Mouse (Mus musculus): Measurements from ENCODE around the gene Prss56. TPM values are rescaled to one million over a fixed set of nuclear protein-coding genes. Genes with fewer than 3 reads are reported as not detected.

The Prss56 gene
- not detected in 2 replicates for polyA plus RNA-seq (2014; fragmentation: Nextera tagmentation; extraction: Ambion mirVana)

GRCm38 (mm10) chr1:87183013-87183412, at the start of gene Prss56:
Gene Prss56, plus strand, starts transcription at chr1:87183313.
- H3K27ac ChIP-seq (ENCODE audit: low read depth, low read length), result no peak within 1 kb of the TSS
- H3K9ac ChIP-seq (ENCODE audit: low read length), result no peak within 1 kb of the TSS
- H3K27me3 ChIP-seq (ENCODE audit: control insufficient read depth, insufficient read depth, low read length), result peaks cover 31% of the 10 kb centered on the region
- DNase-seq (ENCODE audit: low spot score, missing footprints) (no peak), ATAC-seq (ENCODE audit: low FRiP score) (no peak)
- 64% methylated on average over 9 of the region's 9 CpGs for WGBS
- H3K36me3 ChIP-seq (ENCODE audit: control insufficient read depth, insufficient read depth, low read length), result no peaks in the 10 kb centered on the region
- no peak within 1 kb of the TSS for H3K4me2 ChIP-seq
- H3K4me1 ChIP-seq (ENCODE audit: control insufficient read depth, insufficient read depth, low read length), result peaks cover 7% of the 10 kb centered on the region; the same call in 1 of the 2 replicates
- H3K4me3 ChIP-seq (ENCODE audit: low read depth, low read length), result no peak within 1 kb of the TSS
- no peaks in the 10 kb centered on the region for H3K9me3 ChIP-seq (ENCODE audit: control insufficient read depth, low read length)

- no peak for DNase-seq (ENCODE audit: low spot score, missing footprints)
- no peak overlapping the region for H3K27ac ChIP-seq (ENCODE audit: low read depth, low read length)
- H3K27me3 ChIP-seq (ENCODE audit: control insufficient read depth, insufficient read depth, low read length), result no peaks in the 10 kb centered on the region
- H3K4me3 ChIP-seq (ENCODE audit: low read depth, low read length), result no peak overlapping the region
- WGBS, result 95% methylated on average over 4 of the region's 4 CpGs
- H3K9ac ChIP-seq (ENCODE audit: low read length), result no peak overlapping the region
- no peaks in the 10 kb centered on the region for H3K9me3 ChIP-seq (ENCODE audit: control insufficient read depth, low read length)
- no peaks in the 10 kb centered on the region for H3K36me3 ChIP-seq (ENCODE audit: control insufficient read depth, insufficient read depth, low read length)
- H3K4me1 ChIP-seq (ENCODE audit: control insufficient read depth, insufficient read depth, low read length), result no peaks in the 10 kb centered on the region
- ATAC-seq (ENCODE audit: low FRiP score), result no peak
- no peak overlapping the region for H3K4me2 ChIP-seq
These were observed 41.6 kb upstream of the Prss56 start for GRCm38 (mm10) chr1:87141550-87141949.

GRCm38 (mm10) chr1:87142456-87142855, 40.7 kb upstream of the Prss56 start:
- DNase-seq (ENCODE audit: low spot score, missing footprints), result no peak
- Histone ChIP-seq H3K36me3 (ENCODE audit: control insufficient read depth, insufficient read depth, low read length) (no peaks in the 10 kb centered on the region), H3K9me3 (ENCODE audit: control insufficient read depth, low read length) (no peaks in the 10 kb centered on the region), H3K9ac (ENCODE audit: low read length) (no peak overlapping the region), H3K4me3 (ENCODE audit: low read depth, low read length) (no peak overlapping the region), H3K27me3 (ENCODE audit: control insufficient read depth, insufficient read depth, low read length) (no peaks in the 10 kb centered on the region), H3K4me2 (no peak overlapping the region), H3K27ac (ENCODE audit: low read depth, low read length) (no peak overlapping the region), H3K4me1 (ENCODE audit: control insufficient read depth, insufficient read depth, low read length) (no peaks in the 10 kb centered on the region)
- ATAC-seq (ENCODE audit: low FRiP score), result peak; percentile 54; the same call in 1 of the 2 replicates
- 73% methylated on average over 9 of the region's 9 CpGs for WGBS

GRCm38 (mm10) chr1:87143141-87143540, 40.0 kb upstream of the Prss56 start:
- no peaks in the 10 kb centered on the region for H3K27me3 ChIP-seq (ENCODE audit: control insufficient read depth, insufficient read depth, low read length)
- no peak overlapping the region for H3K4me2 ChIP-seq
- H3K36me3 ChIP-seq (ENCODE audit: control insufficient read depth, insufficient read depth, low read length), result no peaks in the 10 kb centered on the region
- H3K4me3 ChIP-seq (ENCODE audit: low read depth, low read length), result no peak overlapping the region
- 72% methylated on average over 10 of the region's 10 CpGs for WGBS
- H3K27ac ChIP-seq (ENCODE audit: low read depth, low read length), result no peak overlapping the region
- no peak overlapping the region for H3K9ac ChIP-seq (ENCODE audit: low read length)
- H3K9me3 ChIP-seq (ENCODE audit: control insufficient read depth, low read length), result no peaks in the 10 kb centered on the region
- no peaks in the 10 kb centered on the region for H3K4me1 ChIP-seq (ENCODE audit: control insufficient read depth, insufficient read depth, low read length)
- DNase-seq (ENCODE audit: low spot score, missing footprints) (no peak), ATAC-seq (ENCODE audit: low FRiP score) (no peak)

GRCm38 (mm10) chr1:87149422-87149821, 33.7 kb upstream of the Prss56 start:
- no peaks in the 10 kb centered on the region for H3K36me3 ChIP-seq (ENCODE audit: control insufficient read depth, insufficient read depth, low read length)
- no peak overlapping the region for H3K27ac ChIP-seq (ENCODE audit: low read depth, low read length)
- H3K9me3 ChIP-seq (ENCODE audit: control insufficient read depth, low read length), result no peaks in the 10 kb centered on the region
- DNase-seq (ENCODE audit: low spot score, missing footprints) (peak; percentile 81), ATAC-seq (ENCODE audit: low FRiP score) (peak; percentile 51; the same call in 1 of the 2 replicates)
- 32% methylated on average over 13 of the region's 13 CpGs for WGBS
- H3K27me3 ChIP-seq (ENCODE audit: control insufficient read depth, insufficient read depth, low read length), result peaks cover 31% of the 10 kb centered on the region
- no peak overlapping the region for H3K4me2 ChIP-seq
- no peak overlapping the region for H3K4me3 ChIP-seq (ENCODE audit: low read depth, low read length)
- peaks cover 4% of the 10 kb centered on the region; the same call in 1 of the 2 replicates for H3K4me1 ChIP-seq (ENCODE audit: control insufficient read depth, insufficient read depth, low read length)
- no peak overlapping the region for H3K9ac ChIP-seq (ENCODE audit: low read length)

- no peak for ATAC-seq (ENCODE audit: low FRiP score)
These were observed 31.8 kb upstream of the Prss56 start for GRCm38 (mm10) chr1:87151286-87151685.

GRCm38 (mm10) chr1:87153776-87154500, 29.2 kb upstream of the Prss56 start:
- H3K9me3 ChIP-seq (ENCODE audit: control insufficient read depth, low read length), result no peaks in the 10 kb centered on the region
- WGBS, result 1% methylated on average over 71 of the region's 72 CpGs
- H3K9ac ChIP-seq (ENCODE audit: low read length), result no peak overlapping the region
- peak overlapping the region; percentile 30 for H3K4me2 ChIP-seq
- ATAC-seq (ENCODE audit: low FRiP score) (no peak), DNase-seq (ENCODE audit: low spot score, missing footprints) (peak; percentile 89)
- peak overlapping the region; percentile 22 for H3K4me3 ChIP-seq (ENCODE audit: low read depth, low read length)
- no peak overlapping the region for H3K27ac ChIP-seq (ENCODE audit: low read depth, low read length)
- no peaks in the 10 kb centered on the region for H3K36me3 ChIP-seq (ENCODE audit: control insufficient read depth, insufficient read depth, low read length)
- peaks cover 7% of the 10 kb centered on the region; the same call in 1 of the 2 replicates for H3K4me1 ChIP-seq (ENCODE audit: control insufficient read depth, insufficient read depth, low read length)
- peaks cover 73% of the 10 kb centered on the region for H3K27me3 ChIP-seq (ENCODE audit: control insufficient read depth, insufficient read depth, low read length)

More at GRCm38 (mm10) chr1:87151286-87151685, 31.8 kb upstream of the Prss56 start:
- 89% methylated on average over 6 of the region's 6 CpGs for WGBS
- Histone ChIP-seq H3K27me3 (ENCODE audit: control insufficient read depth, insufficient read depth, low read length) (peaks cover 49% of the 10 kb centered on the region), H3K4me3 (ENCODE audit: low read depth, low read length) (no peak overlapping the region), H3K27ac (ENCODE audit: low read depth, low read length) (no peak overlapping the region), H3K4me2 (no peak overlapping the region), H3K9ac (ENCODE audit: low read length) (no peak overlapping the region), H3K36me3 (ENCODE audit: control insufficient read depth, insufficient read depth, low read length) (no peaks in the 10 kb centered on the region), H3K4me1 (ENCODE audit: control insufficient read depth, insufficient read depth, low read length) (peaks cover 7% of the 10 kb centered on the region; the same call in 1 of the 2 replicates), H3K9me3 (ENCODE audit: control insufficient read depth, low read length) (no peaks in the 10 kb centered on the region)
- DNase-seq (ENCODE audit: low spot score, missing footprints), result no peak

- Histone ChIP-seq H3K4me2 (peak overlapping the region; percentile 30), H3K4me3 (ENCODE audit: low read depth, low read length) (peak overlapping the region; percentile 22), H3K27me3 (ENCODE audit: control insufficient read depth, insufficient read depth, low read length) (peaks cover 73% of the 10 kb centered on the region), H3K9me3 (ENCODE audit: control insufficient read depth, low read length) (no peaks in the 10 kb centered on the region), H3K36me3 (ENCODE audit: control insufficient read depth, insufficient read depth, low read length) (no peaks in the 10 kb centered on the region), H3K4me1 (ENCODE audit: control insufficient read depth, insufficient read depth, low read length) (peaks cover 7% of the 10 kb centered on the region; the same call in 1 of the 2 replicates), H3K27ac (ENCODE audit: low read depth, low read length) (no peak overlapping the region), H3K9ac (ENCODE audit: low read length) (no peak overlapping the region)
- DNase-seq (ENCODE audit: low spot score, missing footprints) (peak; percentile 92), ATAC-seq (ENCODE audit: low FRiP score) (no peak)
- 1% methylated on average over 57 of the region's 58 CpGs for WGBS
These were observed 28.5 kb upstream of the Prss56 start for GRCm38 (mm10) chr1:87154501-87155120.

Measured in midbrain, embryonic 11.5 days (tissue).